Mouse (Mus musculus) bone marrow macrophage, adult 2 months (primary cell): Measurements from ENCODE around the gene Mettl27.

Source experiments
- CTCF ChIP-seq: IDR thresholded peaks from 2 replicates; pipeline ENCODE4 v1.5.1; 2012; ENCODE audit warnings: low read depth, mild to moderate bottlenecking, low read length, moderate library complexity
- POLR2A ChIP-seq: IDR thresholded peaks from 2 replicates; pipeline ENCODE4 v1.6.1; 2012; ENCODE audit warnings: mild to moderate bottlenecking, low read depth, low read length, borderline replicate concordance

DNA sequence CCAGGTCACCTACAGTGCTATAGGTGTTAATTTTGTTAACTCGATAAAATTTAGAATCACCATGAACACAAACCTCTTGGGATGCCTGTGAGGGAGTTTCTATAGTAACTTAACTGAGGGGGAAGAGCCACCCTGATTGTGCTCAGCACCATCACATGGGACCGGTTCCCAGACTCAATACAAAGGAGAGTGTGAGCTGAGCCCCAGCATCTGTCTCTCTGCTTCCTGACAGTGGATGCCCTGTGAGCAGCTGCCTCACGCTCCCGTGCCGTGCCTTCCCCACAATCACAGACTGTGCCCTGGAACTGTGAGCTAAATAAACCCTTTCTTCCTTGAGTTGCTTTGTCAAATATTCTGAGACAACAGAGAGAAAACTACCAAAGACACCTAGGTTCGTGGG is 9.0 kb upstream of the Mettl27 start:
- TF ChIP-seq CTCF, result no peak
- no peak for TF ChIP-seq POLR2A
